Mouse (Mus musculus): ENCODE results near the gene Rab34. TPM values are rescaled to one million over a fixed set of nuclear protein-coding genes. Genes with fewer than 3 reads are reported as not detected.

Rab34 gene
- polyA plus RNA-seq, 1 experiment from 2014 or later: 60.3 TPM

GRCm38 (mm10) chr11:78189234-78190040, 1.2 kb downstream of the Rab34 start:
- Histone ChIP-seq H3K4me3 (peak overlapping the region; percentile 74), H3K36me3 (peaks cover 36% of the 10 kb centered on the region), H3K4me1 (replicated peaks) (peaks cover 27% of the 10 kb centered on the region), H3K27me3 (no peaks in the 10 kb centered on the region), H3K9me3 (no peaks in the 10 kb centered on the region), H3K27ac (replicated peaks) (peak overlapping the region; percentile 95), H3K9ac (peak overlapping the region; percentile 97), H3K4me2 (peak overlapping the region; percentile 68)
- under 1% methylated on average over 42 of the region's 42 CpGs for WGBS
- ATAC-seq (ENCODE audit: low read depth): peak; percentile 90

DNA sequence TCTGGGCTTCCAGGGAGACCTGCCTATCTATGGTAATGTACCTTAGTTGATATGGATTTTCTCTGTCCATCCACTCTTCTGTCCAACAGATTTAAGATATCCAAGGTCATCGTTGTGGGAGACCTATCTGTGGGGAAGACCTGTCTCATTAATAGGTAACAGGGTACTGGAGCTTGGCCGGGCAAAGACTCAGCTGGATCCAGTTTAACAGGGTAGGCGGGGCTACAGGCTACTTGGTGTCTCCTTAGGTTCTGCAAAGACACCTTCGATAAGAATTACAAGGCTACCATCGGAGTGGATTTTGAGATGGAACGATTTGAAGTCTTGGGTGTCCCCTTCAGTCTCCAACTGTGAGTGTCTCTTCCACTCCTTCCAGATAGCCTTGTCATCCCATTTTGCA, 1.8 kb downstream of the Rab34 start:
- no peaks in the 10 kb centered on the region for H3K9me3 ChIP-seq
- H3K4me3 ChIP-seq: peak overlapping the region; percentile 74
- H3K27ac ChIP-seq (replicated peaks): peak overlapping the region; percentile 95
- ATAC-seq (ENCODE audit: low read depth): no peak
- peak overlapping the region; percentile 97 for H3K9ac ChIP-seq
- H3K27me3 ChIP-seq: no peaks in the 10 kb centered on the region
- peaks cover 36% of the 10 kb centered on the region for H3K36me3 ChIP-seq
- H3K4me1 ChIP-seq (replicated peaks): peaks cover 33% of the 10 kb centered on the region
- WGBS: 62% methylated on average over 6 of the region's 6 CpGs
- peak overlapping the region; percentile 68 for H3K4me2 ChIP-seq

DNA sequence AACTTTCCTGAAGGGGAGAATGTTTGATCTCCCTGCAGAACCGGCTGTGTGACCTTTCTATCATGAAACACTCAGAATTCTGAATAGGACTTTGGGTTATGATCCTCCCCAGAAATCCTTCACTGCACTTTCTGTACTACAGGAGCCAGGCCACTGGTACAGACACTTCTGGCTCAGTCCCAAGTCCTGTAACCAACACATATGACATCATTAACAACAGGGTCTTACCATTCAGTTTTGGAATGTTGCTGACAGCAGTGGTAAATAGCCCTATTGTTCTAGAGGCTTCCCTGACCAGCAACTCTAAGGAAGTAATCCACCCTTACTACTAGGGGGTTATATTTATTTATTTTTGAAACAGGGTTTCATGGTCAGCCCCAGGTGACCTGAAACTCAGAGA, 4.9 kb downstream of the Rab34 start, which contains the start of gene Proca1:
Proca1 (plus strand) TSS at position 280 of the 400 bp plus-strand sequence.
- no peaks in the 10 kb centered on the region for H3K27me3 ChIP-seq
- 85% methylated on average over 1 of the region's 1 CpGs for WGBS
- no peak for ATAC-seq (ENCODE audit: low read depth)
- peaks cover 25% of the 10 kb centered on the region for H3K4me1 ChIP-seq (replicated peaks)
- H3K27ac ChIP-seq (replicated peaks): no peak within 1 kb of the TSS
- no peak within 1 kb of the TSS for H3K9ac ChIP-seq
- peak within 1 kb of the TSS; percentile 36; the same call in 1 of the 2 replicates for H3K4me3 ChIP-seq
- no peaks in the 10 kb centered on the region for H3K9me3 ChIP-seq
- peak within 1 kb of the TSS; percentile 50; the same call in 1 of the 2 replicates for H3K4me2 ChIP-seq
- H3K36me3 ChIP-seq: peaks cover 36% of the 10 kb centered on the region

- Histone ChIP-seq H3K4me1 (replicated peaks) (peaks cover 19% of the 10 kb centered on the region), H3K9ac (peak overlapping the region; percentile 54), H3K4me3 (peak overlapping the region; percentile 36), H3K27me3 (no peaks in the 10 kb centered on the region), H3K9me3 (no peaks in the 10 kb centered on the region), H3K4me2 (peak overlapping the region; percentile 50), H3K27ac (replicated peaks) (no peak overlapping the region), H3K36me3 (peaks cover 36% of the 10 kb centered on the region)
- WGBS: 7% methylated on average over 30 of the region's 30 CpGs
- ATAC-seq (ENCODE audit: low read depth): 0 out of 2 replicates have a peak, but pooled peaks have one; percentile 7
Measured at GRCm38 (mm10) chr11:78194411-78195100, 6.3 kb downstream of the Rab34 start.

GRCm38 (mm10) chr11:78195101-78195863, 7.1 kb downstream of the Rab34 start:
- Histone ChIP-seq H3K27me3 (no peaks in the 10 kb centered on the region), H3K9ac (peak overlapping the region; percentile 54; the same call in 1 of the 2 replicates), H3K27ac (replicated peaks) (no peak overlapping the region), H3K4me2 (peak overlapping the region; percentile 50), H3K4me3 (peak overlapping the region; percentile 36), H3K4me1 (replicated peaks) (peaks cover 11% of the 10 kb centered on the region), H3K36me3 (peaks cover 34% of the 10 kb centered on the region), H3K9me3 (no peaks in the 10 kb centered on the region)
- no peak for ATAC-seq (ENCODE audit: low read depth)
- 63% methylated on average over 23 of the region's 23 CpGs for WGBS

DNA sequence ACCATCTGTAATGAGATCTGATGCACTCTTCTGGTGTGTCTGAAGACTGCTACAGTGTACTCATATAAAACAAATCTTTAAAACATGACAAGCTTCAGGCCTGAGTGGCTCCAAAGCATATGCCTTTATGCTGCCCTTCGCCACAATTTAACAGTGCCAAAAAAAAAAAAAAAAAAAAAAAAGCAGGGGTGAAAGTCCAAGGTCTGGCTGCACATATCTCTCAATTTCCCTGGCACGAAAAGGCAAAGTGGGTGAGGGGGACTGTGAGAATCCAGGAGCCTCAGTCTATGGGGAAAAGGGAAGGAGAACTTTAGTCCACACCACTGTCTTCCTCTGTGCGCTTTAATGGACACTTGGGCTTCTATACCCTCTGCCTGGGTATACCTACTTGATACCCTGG, 14.1 kb downstream of the Rab34 start:
- Histone ChIP-seq H3K4me3 (no peak overlapping the region), H3K4me2 (no peak overlapping the region), H3K27me3 (no peaks in the 10 kb centered on the region), H3K9me3 (no peaks in the 10 kb centered on the region), H3K4me1 (replicated peaks) (peaks cover 32% of the 10 kb centered on the region), H3K27ac (replicated peaks) (no peak overlapping the region), H3K36me3 (peaks cover 22% of the 10 kb centered on the region), H3K9ac (no peak overlapping the region)
- 95% methylated on average over 3 of the region's 3 CpGs for WGBS
- no peak for ATAC-seq (ENCODE audit: low read depth)

GRCm38 (mm10) chr11:78204287-78204686, 16.1 kb downstream of the Rab34 start:
- Histone ChIP-seq H3K27me3 (no peaks in the 10 kb centered on the region), H3K36me3 (peaks cover 41% of the 10 kb centered on the region), H3K9ac (no peak overlapping the region), H3K4me1 (replicated peaks) (peaks cover 33% of the 10 kb centered on the region), H3K27ac (replicated peaks) (peak overlapping the region; percentile 91), H3K9me3 (no peaks in the 10 kb centered on the region), H3K4me3 (no peak overlapping the region), H3K4me2 (no peak overlapping the region)
- WGBS: 50% methylated on average over 6 of the region's 6 CpGs
- no peak for ATAC-seq (ENCODE audit: low read depth)

DNA sequence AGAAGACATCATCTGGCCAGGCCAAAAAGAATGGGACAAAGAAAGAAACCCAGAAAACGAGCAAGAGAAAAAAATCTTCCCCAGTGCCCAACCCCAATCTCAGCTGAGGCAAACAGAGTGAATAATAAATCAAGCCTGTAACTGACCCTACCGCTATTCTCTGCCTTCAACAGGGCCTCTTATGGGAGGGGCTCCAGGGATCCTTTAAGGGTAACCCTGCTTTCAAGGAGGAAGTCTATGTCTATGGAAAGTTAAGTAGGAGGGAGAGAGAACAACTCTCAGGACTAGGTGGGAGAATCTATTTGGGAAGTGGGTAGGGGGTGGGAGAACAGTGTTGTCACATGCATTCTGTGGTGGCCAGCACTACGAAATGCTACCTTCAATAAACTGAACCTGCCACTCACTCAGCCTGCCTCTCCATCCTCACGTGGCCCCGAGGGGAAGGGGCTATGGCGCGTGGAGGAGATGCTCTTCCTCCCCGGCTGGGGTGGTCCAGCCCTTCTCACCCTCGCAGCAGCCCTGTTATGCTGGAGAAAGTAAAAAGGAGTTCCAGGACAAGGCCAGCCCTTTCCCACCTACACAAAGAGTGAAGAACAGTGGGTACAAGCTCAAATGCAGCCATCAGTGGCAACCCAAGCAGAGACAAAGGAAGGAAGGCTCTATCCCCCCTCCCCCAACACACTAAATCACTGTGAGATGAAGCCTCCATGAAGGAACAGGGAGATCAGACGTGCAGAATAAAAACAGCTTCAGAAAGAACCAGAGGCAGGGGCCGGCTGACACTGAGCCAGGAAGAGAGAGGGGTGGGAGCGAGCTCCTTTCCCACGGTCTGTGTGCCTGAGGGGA, 17.4 kb downstream of the Rab34 start:
- Histone ChIP-seq H3K4me3 (no peak overlapping the region), H3K9ac (peak overlapping the region; percentile 43), H3K9me3 (no peaks in the 10 kb centered on the region), H3K27ac (replicated peaks) (peak overlapping the region; percentile 91), H3K4me1 (replicated peaks) (peaks cover 33% of the 10 kb centered on the region), H3K27me3 (no peaks in the 10 kb centered on the region), H3K36me3 (peaks cover 54% of the 10 kb centered on the region), H3K4me2 (no peak overlapping the region)
- peak; percentile 58 for ATAC-seq (ENCODE audit: low read depth)
- WGBS: 15% methylated on average over 13 of the region's 13 CpGs

- Histone ChIP-seq H3K36me3 (peaks cover 70% of the 10 kb centered on the region), H3K9me3 (no peaks in the 10 kb centered on the region), H3K27ac (replicated peaks) (peak overlapping the region; percentile 91), H3K4me3 (no peak overlapping the region), H3K27me3 (no peaks in the 10 kb centered on the region), H3K4me2 (no peak overlapping the region), H3K4me1 (replicated peaks) (peaks cover 33% of the 10 kb centered on the region), H3K9ac (peak overlapping the region; percentile 43; the same call in 1 of the 2 replicates)
- ATAC-seq (ENCODE audit: low read depth): no peak
- 47% methylated on average over 7 of the region's 7 CpGs for whole genome bisulfite sequencing
Measured at GRCm38 (mm10) chr11:78207190-78207589, 19.0 kb downstream of the Rab34 start.

DNA sequence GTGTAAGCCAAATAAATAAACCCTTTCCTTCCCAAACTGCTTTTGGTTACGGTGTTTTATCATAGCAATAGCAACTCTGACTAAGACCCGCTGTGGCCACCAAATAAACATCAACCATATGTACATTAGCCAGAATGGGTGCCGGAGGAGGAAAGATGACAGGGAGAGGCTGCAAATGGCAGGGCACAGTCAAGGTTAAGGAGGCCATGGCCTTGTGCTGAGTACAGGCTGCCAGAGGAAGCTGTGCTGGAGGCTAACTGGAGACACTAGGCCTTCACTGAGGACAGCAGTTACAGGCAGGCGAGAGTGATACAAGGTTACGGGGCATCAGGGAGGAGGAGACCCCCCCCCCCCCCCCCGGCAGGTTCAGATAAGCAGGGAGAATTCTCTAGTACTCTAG, 21.7 kb downstream of the Rab34 start:
- Histone ChIP-seq H3K9ac (no peak overlapping the region), H3K4me1 (replicated peaks) (peaks cover 22% of the 10 kb centered on the region), H3K4me3 (no peak overlapping the region), H3K4me2 (no peak overlapping the region), H3K36me3 (peaks cover 88% of the 10 kb centered on the region), H3K9me3 (no peaks in the 10 kb centered on the region), H3K27me3 (no peaks in the 10 kb centered on the region), H3K27ac (replicated peaks) (no peak overlapping the region)
- no peak for ATAC-seq (ENCODE audit: low read depth)
- WGBS: 89% methylated on average over 6 of the region's 6 CpGs

GRCm38 (mm10) chr11:78210615-78211014, 22.4 kb downstream of the Rab34 start:
- Histone ChIP-seq H3K27ac (replicated peaks) (no peak overlapping the region), H3K9ac (no peak overlapping the region), H3K4me1 (replicated peaks) (peaks cover 15% of the 10 kb centered on the region), H3K4me2 (no peak overlapping the region), H3K36me3 (peaks cover 94% of the 10 kb centered on the region), H3K9me3 (no peaks in the 10 kb centered on the region), H3K4me3 (no peak overlapping the region), H3K27me3 (no peaks in the 10 kb centered on the region)
- no peak for ATAC-seq (ENCODE audit: low read depth)
- 70% methylated on average over 7 of the region's 7 CpGs for WGBS
